Mouse (Mus musculus) kidney, embryonic 14.5 days (tissue): Measurements from ENCODE around the gene Mymx. TPM values are rescaled to one million over a fixed set of nuclear protein-coding genes. Genes with fewer than 3 reads are reported as not detected.

Experiments
- ATAC-seq: fragments of 200-750 bp; cut with Nextera tagmentation; 2 replicates; pipeline ENCODE4 v1.8.0; 2017; ENCODE audit warnings: moderate number of reproducible peaks, mild to moderate bottlenecking, moderate TSS enrichment, moderate library complexity; ENCODE audit not compliant: low FRiP score, low TSS enrichment
- H3K27ac ChIP-seq: fragments of 300-500 bp; sonication (generic); 2 replicates; pipeline ENCODE4 v1.5.1; 2014; ENCODE audit warnings: low read depth, mild to moderate bottlenecking, low read length, moderate library complexity, mixed read lengths
- H3K27me3 ChIP-seq: fragments of 300-500 bp; sonication (generic); 2 replicates; pipeline ENCODE4 v1.6.1; 2014; ENCODE audit warnings: mild to moderate bottlenecking, low read length; ENCODE audit not compliant: control insufficient read depth, insufficient read depth
- H3K36me3 ChIP-seq: fragments of 300-500 bp; sonication (generic); 2 replicates; pipeline ENCODE4 v1.6.1; 2014; ENCODE audit warnings: low read length, mixed read lengths; ENCODE audit not compliant: control insufficient read depth, insufficient read depth
- H3K4me1 ChIP-seq: fragments of 300-500 bp; sonication (generic); 2 replicates; pipeline ENCODE4 v1.6.1; 2014; ENCODE audit warnings: low read length, mixed read lengths; ENCODE audit not compliant: control insufficient read depth, insufficient read depth
- H3K4me2 ChIP-seq: fragments of 300-500 bp; sonication (generic); replicated peaks from 2 replicates; pipeline ENCODE4 v1.6.1; 2014; ENCODE audit warnings: low read depth, mild to moderate bottlenecking, low read length
- H3K4me3 ChIP-seq: fragments of 300-500 bp; sonication (generic); 2 replicates; pipeline ENCODE4 v1.5.1; 2014; ENCODE audit warnings: mild to moderate bottlenecking, low read length
- H3K9ac ChIP-seq: fragments of 300-500 bp; sonication (generic); 2 replicates; pipeline ENCODE4 v1.6.1; 2014; ENCODE audit warnings: low read depth, mild to moderate bottlenecking, low read length, moderate library complexity
- H3K9me3 ChIP-seq: fragments of 300-500 bp; sonication (generic); 2 replicates; pipeline ENCODE4 v1.6.1; 2016; ENCODE audit warnings: low read length; ENCODE audit not compliant: control insufficient read depth
- WGBS: fragments of 180-500 bp; shearing (Covaris S2); extraction: QIAGEN DNeasy Blood & Tissue Kit; methylation state at CpG from one replicate; pipeline ENCODE4 v1.1.7; 2014; 5-methylcytosine and 5-hydroxymethylcytosine counted together
- polyA plus RNA-seq: library from polyadenylated mRNA; unstranded; fragments of >200 nt; fragmentation: Nextera tagmentation; extraction: Ambion mirVana; gene quantifications from 2 replicates; pipeline ENCODE4 v1.2.1, GENCODE M21; 2014

Mymx gene
- polyA plus RNA-seq, 1 experiment from 2014 or later, result 4.2 TPM

GRCm38 (mm10) chr17:45589844-45590243 is 12.1 kb downstream of the Mymx start:
- ATAC-seq, result no peak
- 0 out of 2 replicates have a peak, but pooled peaks cover 5% of the 10 kb centered on the region for H3K9me3 ChIP-seq
- no peak overlapping the region for H3K4me2 ChIP-seq
- H3K4me3 ChIP-seq, result no peak overlapping the region
- H3K4me1 ChIP-seq, result peaks cover 40% of the 10 kb centered on the region
- no peak overlapping the region for H3K27ac ChIP-seq
- peaks cover 3% of the 10 kb centered on the region; the same call in 1 of the 2 replicates for H3K27me3 ChIP-seq
- whole genome bisulfite sequencing, result 91% methylated on average over 8 of the region's 8 CpGs
- H3K36me3 ChIP-seq, result peaks cover 19% of the 10 kb centered on the region; the same call in 1 of the 2 replicates
- no peak overlapping the region for H3K9ac ChIP-seq

- H3K4me3 ChIP-seq, result no peak overlapping the region
- no peak for ATAC-seq
- H3K27ac ChIP-seq, result no peak overlapping the region
- peaks cover 3% of the 10 kb centered on the region; the same call in 1 of the 2 replicates for H3K27me3 ChIP-seq
- no peak overlapping the region for H3K4me2 ChIP-seq
- H3K9me3 ChIP-seq, result 0 out of 2 replicates have a peak, but pooled peaks cover 5% of the 10 kb centered on the region
- peaks cover 19% of the 10 kb centered on the region; the same call in 1 of the 2 replicates for H3K36me3 ChIP-seq
- H3K4me1 ChIP-seq, result peaks cover 41% of the 10 kb centered on the region
- no peak overlapping the region for H3K9ac ChIP-seq
- WGBS, result 95% methylated on average over 7 of the region's 7 CpGs
Observed at GRCm38 (mm10) chr17:45589236-45589635, 12.7 kb downstream of the Mymx start.

- Histone ChIP-seq H3K27me3 (peaks cover 3% of the 10 kb centered on the region; the same call in 1 of the 2 replicates), H3K9me3 (0 out of 2 replicates have a peak, but pooled peaks cover 5% of the 10 kb centered on the region), H3K27ac (no peak overlapping the region), H3K4me2 (no peak overlapping the region), H3K4me3 (no peak overlapping the region), H3K4me1 (peaks cover 39% of the 10 kb centered on the region), H3K9ac (no peak overlapping the region), H3K36me3 (peaks cover 19% of the 10 kb centered on the region; the same call in 1 of the 2 replicates)
- no peak for ATAC-seq
- WGBS, result 88% methylated on average over 7 of the region's 7 CpGs
Observed at GRCm38 (mm10) chr17:45588370-45588769, 13.5 kb downstream of the Mymx start.

- Histone ChIP-seq H3K27me3 (no peaks in the 10 kb centered on the region), H3K4me3 (no peak overlapping the region), H3K9me3 (0 out of 2 replicates have a peak, but pooled peaks cover 5% of the 10 kb centered on the region), H3K27ac (no peak overlapping the region), H3K36me3 (peaks cover 19% of the 10 kb centered on the region; the same call in 1 of the 2 replicates), H3K4me1 (peaks cover 23% of the 10 kb centered on the region), H3K4me2 (no peak overlapping the region), H3K9ac (no peak overlapping the region)
- ATAC-seq, result no peak
- WGBS, result 94% methylated on average over 3 of the region's 3 CpGs
Observed at GRCm38 (mm10) chr17:45586449-45586837, 15.5 kb downstream of the Mymx start.

GRCm38 (mm10) chr17:45585725-45586448 is 16.0 kb downstream of the Mymx start:
- Histone ChIP-seq H3K4me3 (no peak overlapping the region), H3K4me1 (peaks cover 25% of the 10 kb centered on the region), H3K36me3 (peaks cover 19% of the 10 kb centered on the region; the same call in 1 of the 2 replicates), H3K9me3 (0 out of 2 replicates have a peak, but pooled peaks cover 5% of the 10 kb centered on the region), H3K27ac (peak overlapping the region; percentile 77), H3K4me2 (no peak overlapping the region), H3K27me3 (no peaks in the 10 kb centered on the region), H3K9ac (no peak overlapping the region)
- ATAC-seq, result 0 out of 2 replicates have a peak, but pooled peaks have one; percentile 13
- 80% methylated on average over 23 of the region's 23 CpGs for WGBS

GRCm38 (mm10) chr17:45584939-45585678 is 16.8 kb downstream of the Mymx start:
- Histone ChIP-seq H3K4me3 (no peak overlapping the region), H3K4me2 (no peak overlapping the region; the same call in 1 of the 2 replicates), H3K27ac (peak overlapping the region; percentile 77), H3K27me3 (no peaks in the 10 kb centered on the region), H3K36me3 (peaks cover 19% of the 10 kb centered on the region; the same call in 1 of the 2 replicates), H3K9ac (peak overlapping the region; percentile 40; the same call in 1 of the 2 replicates), H3K9me3 (0 out of 2 replicates have a peak, but pooled peaks cover 5% of the 10 kb centered on the region), H3K4me1 (peaks cover 25% of the 10 kb centered on the region)
- ATAC-seq, result peak; percentile 64
- WGBS, result 15% methylated on average over 14 of the region's 14 CpGs

- Histone ChIP-seq H3K9me3 (0 out of 2 replicates have a peak, but pooled peaks cover 5% of the 10 kb centered on the region), H3K36me3 (peaks cover 12% of the 10 kb centered on the region; the same call in 1 of the 2 replicates), H3K4me2 (peak overlapping the region; percentile 21), H3K4me1 (peaks cover 25% of the 10 kb centered on the region), H3K27me3 (no peaks in the 10 kb centered on the region), H3K9ac (peak overlapping the region; percentile 40; the same call in 1 of the 2 replicates), H3K27ac (peak overlapping the region; percentile 77), H3K4me3 (no peak overlapping the region; the same call in 1 of the 2 replicates)
- 38% methylated on average over 12 of the region's 12 CpGs for WGBS
- ATAC-seq, result peak; percentile 20; the same call in 1 of the 2 replicates
Observed at GRCm38 (mm10) chr17:45584096-45584896, 17.6 kb downstream of the Mymx start.

GRCm38 (mm10) chr17:45582715-45583355 is 19.1 kb downstream of the Mymx start:
- no peak overlapping the region for H3K4me3 ChIP-seq
- H3K4me2 ChIP-seq, result no peak overlapping the region
- no peak overlapping the region for H3K9ac ChIP-seq
- no peak overlapping the region for H3K27ac ChIP-seq
- no peak for ATAC-seq
- peaks cover 10% of the 10 kb centered on the region; the same call in 1 of the 2 replicates for H3K36me3 ChIP-seq
- peaks cover 25% of the 10 kb centered on the region for H3K4me1 ChIP-seq
- 0 out of 2 replicates have a peak, but pooled peaks cover 5% of the 10 kb centered on the region for H3K9me3 ChIP-seq
- WGBS, result 70% methylated on average over 6 of the region's 6 CpGs
- no peaks in the 10 kb centered on the region for H3K27me3 ChIP-seq
